In the genomic region with DNA sequence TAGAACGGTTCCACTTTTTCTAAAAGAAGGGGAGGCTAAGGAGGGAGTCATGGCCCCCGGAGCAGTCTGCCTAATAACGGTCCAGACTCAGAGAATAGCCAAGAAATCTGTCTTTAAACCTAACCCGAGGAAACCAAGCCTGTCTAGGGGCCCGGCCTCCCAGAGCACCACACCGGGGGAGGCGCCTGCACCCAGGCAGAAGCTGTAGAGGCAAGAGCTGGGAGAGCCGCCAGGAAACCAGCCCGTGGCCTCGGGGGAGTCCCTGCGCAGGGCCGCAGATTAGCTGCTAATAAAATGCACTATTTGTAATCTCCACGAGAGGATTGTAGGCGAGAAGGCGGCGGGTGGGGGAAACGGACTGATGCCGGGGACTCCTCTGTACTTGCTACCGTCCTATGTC, we compare ENCODE assay signal across 13 mouse cellular contexts. TPM values are rescaled to one million over a fixed set of nuclear protein-coding genes. Genes with fewer than 3 reads are reported as not detected.
DNase-seq lines count a peak whose midpoint lies in the region; ATAC-seq and TF ChIP-seq lines count a peak whose summit lies in the region.
"Had no signal": no experiment of that assay in that cellular context is flagged by ENCODE, and none has a peak within 500 bp of the region (broad histone marks: within the 10 kb centered on the region; RNA-seq: fewer than 3 reads in every experiment).

No protein-coding gene starts in this region.

- H3K27ac ChIP-seq in embryonic fibroblast, embryonic 13.5 days (ENCODE audit: insufficient read depth, low read length) = peak overlapping the region; percentile 90
- H3K27ac ChIP-seq in hindbrain, embryonic 13.5 days = no peak overlapping the region
- no peak overlapping the region for H3K27ac ChIP-seq in thymus, adult 2 months (ENCODE audit: control insufficient read depth, insufficient read depth, low read length)
- H3K27ac ChIP-seq in hindbrain, embryonic 16.5 days (ENCODE audit: low read depth, low read length) = no peak overlapping the region
- H3K27ac ChIP-seq: midbrain, embryonic 15.5 days; stomach, postnatal 0 days had no signal

- no peak for ATAC-seq in hindbrain, embryonic 13.5 days (ENCODE audit: low FRiP score)
- no peak for ATAC-seq in erythroblast, adult 5-6 weeks (replicated peaks; ENCODE audit: low FRiP score, poor library complexity, severe bottlenecking)
- no peak for ATAC-seq in hindbrain, embryonic 16.5 days
- ATAC-seq: liver, postnatal 0 days; midbrain, embryonic 15.5 days had no signal

- H3K9me3 ChIP-seq in hindbrain, embryonic 13.5 days = no peaks in the 10 kb centered on the region
- H3K9me3 ChIP-seq in hindbrain, embryonic 16.5 days (ENCODE audit: control insufficient read depth, low read length) = no peaks in the 10 kb centered on the region
- H3K9me3 ChIP-seq: midbrain, embryonic 15.5 days had no signal

- H3K4me2 ChIP-seq in hindbrain, embryonic 13.5 days = no peak overlapping the region
- H3K4me2 ChIP-seq in hindbrain, embryonic 16.5 days (ENCODE audit: low read length) = no peak overlapping the region; the same call in 1 of the 2 replicates
- H3K4me2 ChIP-seq: midbrain, embryonic 15.5 days had no signal

- H3K9ac ChIP-seq in hindbrain, embryonic 13.5 days = no peak overlapping the region
- no peak overlapping the region for H3K9ac ChIP-seq in hindbrain, embryonic 16.5 days (ENCODE audit: low read depth, low read length)
- H3K9ac ChIP-seq: liver, postnatal 0 days; midbrain, embryonic 15.5 days had no signal

- H3K36me3 ChIP-seq in hindbrain, embryonic 13.5 days = no peaks in the 10 kb centered on the region
- H3K36me3 ChIP-seq in thymus, adult 2 months (ENCODE audit: control insufficient read depth, insufficient read depth, low read length) = no peaks in the 10 kb centered on the region
- no peaks in the 10 kb centered on the region for H3K36me3 ChIP-seq in hindbrain, embryonic 16.5 days (ENCODE audit: control insufficient read depth, insufficient read depth, low read length)
- H3K36me3 ChIP-seq: midbrain, embryonic 15.5 days had no signal

- no peaks in the 10 kb centered on the region for H3K4me1 ChIP-seq in embryonic fibroblast, embryonic 13.5 days (ENCODE audit: control insufficient read depth, insufficient read depth, low read length)
- peaks cover 14% of the 10 kb centered on the region for H3K4me1 ChIP-seq in hindbrain, embryonic 13.5 days (replicated peaks)
- H3K4me1 ChIP-seq in thymus, adult 2 months (replicated peaks; ENCODE audit: control insufficient read depth, insufficient read depth, low read length) = no peaks in the 10 kb centered on the region; the same call in 1 of the 2 replicates
- peaks cover 7% of the 10 kb centered on the region; the same call in 1 of the 2 replicates for H3K4me1 ChIP-seq in hindbrain, embryonic 16.5 days (ENCODE audit: control insufficient read depth, insufficient read depth, low read depth, low read length)

- peaks cover 98% of the 10 kb centered on the region for H3K27me3 ChIP-seq in hindbrain, embryonic 13.5 days
- H3K27me3 ChIP-seq in thymus, adult 2 months (ENCODE audit: control insufficient read depth, insufficient read depth, low read length) = peaks cover 47% of the 10 kb centered on the region
- H3K27me3 ChIP-seq in hindbrain, embryonic 16.5 days (replicated peaks; ENCODE audit: control insufficient read depth, insufficient read depth, low read length) = peaks cover 76% of the 10 kb centered on the region

- under 1% methylated on average over 19 of the region's 19 CpGs for WGBS in hindbrain, embryonic 13.5 days
- WGBS in thymus, adult 2 months = 5% methylated on average over 19 of the region's 19 CpGs
- under 1% methylated on average over 19 of the region's 19 CpGs for WGBS in hindbrain, embryonic 16.5 days

- no peak for TF ChIP-seq POLR2A in embryonic fibroblast, embryonic 13.5 days (IDR thresholded peaks at IDR 0.05; ENCODE audit: low read depth, low read length)
- TF ChIP-seq POLR2A in thymus, adult 2 months (IDR thresholded peaks at IDR 0.05; ENCODE audit: control insufficient read depth, extremely low read depth, insufficient read depth, low read length, poor library complexity) = no peak

- no peak for TF ChIP-seq CTCF in embryonic fibroblast, embryonic 13.5 days (IDR thresholded peaks at IDR 0.05; ENCODE audit: borderline replicate concordance, insufficient read depth, low read length)
- TF ChIP-seq CTCF in thymus, adult 2 months (IDR thresholded peaks at IDR 0.05; ENCODE audit: borderline replicate concordance, control insufficient read depth, extremely low read depth, insufficient read depth, low read length, poor library complexity) = no peak

- peak; percentile 53 for DNase-seq in urinary bladder, postnatal 14 days (ENCODE audit: low spot score)
- DNase-seq in urinary bladder, postnatal 10 days (ENCODE audit: low spot score) = no peak
- DNase-seq in kidney, postnatal 25 days = peak; percentile 84 to 92
- DNase-seq in thymus, adult 2 months = no peak
- DNase-seq: heart, postnatal 4 days; liver, postnatal 0 days had no signal

- no peak overlapping the region for H3K4me3 ChIP-seq in embryonic fibroblast, embryonic 13.5 days (ENCODE audit: insufficient read depth, low read length)
- no peak overlapping the region for H3K4me3 ChIP-seq in hindbrain, embryonic 13.5 days
- H3K4me3 ChIP-seq in thymus, adult 2 months (ENCODE audit: control insufficient read depth, insufficient read depth, low read length) = no peak overlapping the region
- no peak overlapping the region for H3K4me3 ChIP-seq in hindbrain, embryonic 16.5 days (ENCODE audit: low read length)
- H3K4me3 ChIP-seq: midbrain, embryonic 15.5 days had no signal

RNA-seq across cellular contexts. Expression of a gene that starts 1.4 kb away (rescaled TPM):
- 43.5 and 51.7 TPM in 2 replicates for polyA plus RNA-seq in embryonic fibroblast, embryonic 13.5 days (2011; ENCODE audit: insufficient read length, low read depth, missing spikeins)
- polyA plus RNA-seq in hindbrain, embryonic 13.5 days (2015; fragmentation: Nextera tagmentation; extraction: Ambion mirVana) = 4.8 and 7.2 TPM in 2 replicates
- total RNA-seq in erythroblast, adult 5-6 weeks (2015; ENCODE audit: low replicate concordance) = not detected in 2 replicates
- 0.56 TPM in 1 of 2 replicates, not detected in the other for total RNA-seq in erythroblast, adult 5-6 weeks (2017; ENCODE audit: low replicate concordance)
- 0.09 and 0.22 TPM in 2 replicates for polyA plus RNA-seq in thymus, adult 2 months (2012; rRNA removed)
- polyA plus RNA-seq in hindbrain, embryonic 16.5 days (2015; fragmentation: Nextera tagmentation; extraction: Ambion mirVana) = 1.4 and 5.2 TPM in 2 replicates
- total RNA-seq: heart, postnatal 4 days; left cerebral cortex, adult 18-20 months had no signal
- polyA plus RNA-seq: liver, postnatal 0 days; midbrain, embryonic 15.5 days had no signal

RNA-seq across cellular contexts. Expression of a gene that starts 11.8 kb away (rescaled TPM):
- polyA plus RNA-seq in embryonic fibroblast, embryonic 13.5 days (2011; ENCODE audit: insufficient read length, low read depth, missing spikeins) = 11.7 and 20.1 TPM in 2 replicates
- polyA plus RNA-seq in hindbrain, embryonic 13.5 days (2015; fragmentation: Nextera tagmentation; extraction: Ambion mirVana) = 19.2 and 27.2 TPM in 2 replicates
- total RNA-seq in erythroblast, adult 5-6 weeks (2015; ENCODE audit: low replicate concordance) = not detected in 2 replicates
- not detected in 2 replicates for total RNA-seq in erythroblast, adult 5-6 weeks (2017; ENCODE audit: low replicate concordance)
- 0.09 and 0.20 TPM in 2 replicates for polyA plus RNA-seq in thymus, adult 2 months (2012; rRNA removed)
- 15.1 and 15.9 TPM in 2 replicates for polyA plus RNA-seq in hindbrain, embryonic 16.5 days (2015; fragmentation: Nextera tagmentation; extraction: Ambion mirVana)
- total RNA-seq: heart, postnatal 4 days; left cerebral cortex, adult 18-20 months had no signal
- polyA plus RNA-seq: liver, postnatal 0 days; midbrain, embryonic 15.5 days had no signal

RNA-seq across cellular contexts. Expression of a gene that starts 16.6 kb away (rescaled TPM):
- polyA plus RNA-seq in embryonic fibroblast, embryonic 13.5 days (2011; ENCODE audit: insufficient read length, low read depth, missing spikeins) = 13.1 and 22.5 TPM in 2 replicates
- 21.5 and 33.2 TPM in 2 replicates for polyA plus RNA-seq in hindbrain, embryonic 13.5 days (2015; fragmentation: Nextera tagmentation; extraction: Ambion mirVana)
- total RNA-seq in erythroblast, adult 5-6 weeks (2015; ENCODE audit: low replicate concordance) = not detected in 2 replicates
- not detected in 2 replicates for total RNA-seq in erythroblast, adult 5-6 weeks (2017; ENCODE audit: low replicate concordance)
- polyA plus RNA-seq in thymus, adult 2 months (2012; rRNA removed) = 0.09 TPM in 1 of 2 replicates, not detected in the other
- polyA plus RNA-seq in hindbrain, embryonic 16.5 days (2015; fragmentation: Nextera tagmentation; extraction: Ambion mirVana) = 29.3 and 33.1 TPM in 2 replicates
- total RNA-seq: left cerebral cortex, adult 18-20 months had no signal
- polyA plus RNA-seq: midbrain, embryonic 15.5 days had no signal

RNA-seq across cellular contexts. Expression of a gene that starts 22.4 kb away (rescaled TPM):
- polyA plus RNA-seq in embryonic fibroblast, embryonic 13.5 days (2011; ENCODE audit: insufficient read length, low read depth, missing spikeins) = 9.6 and 14.1 TPM in 2 replicates
- polyA plus RNA-seq in hindbrain, embryonic 13.5 days (2015; fragmentation: Nextera tagmentation; extraction: Ambion mirVana) = 81.9 and 132 TPM in 2 replicates
- not detected in 2 replicates for total RNA-seq in erythroblast, adult 5-6 weeks (2015; ENCODE audit: low replicate concordance)
- total RNA-seq in erythroblast, adult 5-6 weeks (2017; ENCODE audit: low replicate concordance) = not detected in 2 replicates
- polyA plus RNA-seq in thymus, adult 2 months (2012; rRNA removed) = 0.18 and 0.50 TPM in 2 replicates
- polyA plus RNA-seq in hindbrain, embryonic 16.5 days (2015; fragmentation: Nextera tagmentation; extraction: Ambion mirVana) = 49.9 and 53.3 TPM in 2 replicates
- total RNA-seq: heart, postnatal 4 days; left cerebral cortex, adult 18-20 months had no signal
- polyA plus RNA-seq: liver, postnatal 0 days had no signal

RNA-seq across cellular contexts. Expression of a gene that starts 33.3 kb away (rescaled TPM):
- 4.1 and 5.9 TPM in 2 replicates for polyA plus RNA-seq in embryonic fibroblast, embryonic 13.5 days (2011; ENCODE audit: insufficient read length, low read depth, missing spikeins)
- polyA plus RNA-seq in hindbrain, embryonic 13.5 days (2015; fragmentation: Nextera tagmentation; extraction: Ambion mirVana) = 196 and 216 TPM in 2 replicates
- total RNA-seq in erythroblast, adult 5-6 weeks (2015; ENCODE audit: low replicate concordance) = not detected in 2 replicates
- not detected in 2 replicates for total RNA-seq in erythroblast, adult 5-6 weeks (2017; ENCODE audit: low replicate concordance)
- polyA plus RNA-seq in thymus, adult 2 months (2012; rRNA removed) = 0.18 and 0.22 TPM in 2 replicates
- 120 and 133 TPM in 2 replicates for polyA plus RNA-seq in hindbrain, embryonic 16.5 days (2015; fragmentation: Nextera tagmentation; extraction: Ambion mirVana)
- total RNA-seq: left cerebral cortex, adult 18-20 months had no signal

Comparison
In these comparisons a context has a peak if more than half of its experiments do, and no peak if none do; other contexts are left out.
1. DNase-seq: peak in urinary bladder, postnatal 14 days (single experiment) and kidney, postnatal 25 days (2 of 2); none in urinary bladder, postnatal 10 days (single experiment) and thymus, adult 2 months (single experiment).
2. RNA of a gene that starts 11.8 kb away (polyA plus RNA-seq): 19.2 to 27.2 TPM in hindbrain, embryonic 13.5 days, 15.1 to 15.9 TPM in hindbrain, embryonic 16.5 days and 11.7 to 20.1 TPM in embryonic fibroblast, embryonic 13.5 days; 0.09 to 0.20 TPM in thymus, adult 2 months; every median in the first group is over 10 times any median in the second.
3. RNA of a gene that starts 16.6 kb away (polyA plus RNA-seq): 21.5 to 33.2 TPM in hindbrain, embryonic 13.5 days, 29.3 to 33.1 TPM in hindbrain, embryonic 16.5 days and 13.1 to 22.5 TPM in embryonic fibroblast, embryonic 13.5 days; 0.09 TPM in thymus, adult 2 months; every median in the first group is over 10 times any median in the second.